Mouse (Mus musculus) embryonic facial prominence, embryonic 11.5 days (tissue): ENCODE data around the gene Mospd3. TPM values are rescaled to one million over a fixed set of nuclear protein-coding genes. Genes with fewer than 3 reads are reported as not detected.

Experiments
- ATAC-seq: fragments of 200-750 bp; cut with Nextera tagmentation; replicated peaks from 2 replicates; pipeline ENCODE4 v1.8.0; 2017; ENCODE audit warnings: low read depth; ENCODE audit not compliant: insufficient number of reproducible peaks, low FRiP score, low TSS enrichment
- DNase-seq: peaks from one replicate; pipeline ENCODE4 v3.0.0-alpha.2; 2015; ENCODE audit warnings: low spot score
- H3K27ac ChIP-seq: fragments of 300-500 bp; sonication (generic); replicated peaks from 2 replicates; pipeline ENCODE4 v1.5.1; 2014; ENCODE audit warnings: mild to moderate bottlenecking, low read depth, low read length, control low read depth
- H3K27me3 ChIP-seq: fragments of 300-500 bp; sonication (generic); 2 replicates; pipeline ENCODE4 v1.6.1; 2014; ENCODE audit warnings: mild to moderate bottlenecking, low read length, moderate library complexity, mixed read lengths; ENCODE audit not compliant: control insufficient read depth, insufficient read depth
- H3K36me3 ChIP-seq: fragments of 300-500 bp; sonication (generic); replicated peaks from 2 replicates; pipeline ENCODE4 v1.6.1; 2014; ENCODE audit warnings: low read depth, mild to moderate bottlenecking, low read length, moderate library complexity, mixed read lengths; ENCODE audit not compliant: control insufficient read depth, insufficient read depth
- H3K4me1 ChIP-seq: fragments of 300-500 bp; sonication (generic); 2 replicates; pipeline ENCODE4 v1.6.1; 2014; ENCODE audit warnings: low read length, mixed read lengths; ENCODE audit not compliant: control insufficient read depth, insufficient read depth
- H3K4me2 ChIP-seq: fragments of 300-500 bp; sonication (generic); 2 replicates; pipeline ENCODE4 v1.6.1; 2014; ENCODE audit warnings: low read depth, mild to moderate bottlenecking, control low read depth, low read length, moderate library complexity
- H3K4me3 ChIP-seq: fragments of 300-500 bp; sonication (generic); 2 replicates; pipeline ENCODE4 v1.5.1; 2014; ENCODE audit warnings: low read depth, low read length, control low read depth
- H3K9ac ChIP-seq: fragments of 300-500 bp; sonication (generic); replicated peaks from 2 replicates; pipeline ENCODE4 v1.6.1; 2014; ENCODE audit warnings: mild to moderate bottlenecking, control low read depth, low read length
- H3K9me3 ChIP-seq: fragments of 300-500 bp; sonication (generic); replicated peaks from 2 replicates; pipeline ENCODE4 v1.6.1; 2016; ENCODE audit warnings: mild to moderate bottlenecking, low read length, inconsistent platforms, mixed read lengths; ENCODE audit not compliant: control insufficient read depth
- WGBS: fragments of 180-500 bp; shearing (Covaris S2); extraction: QIAGEN DNeasy Blood & Tissue Kit; methylation state at CpG from one replicate; pipeline ENCODE4 v1.1.7; 2014; 5-methylcytosine and 5-hydroxymethylcytosine counted together
- polyA plus RNA-seq: library from polyadenylated mRNA; unstranded; fragments of >200 nt; fragmentation: Nextera tagmentation; extraction: Ambion mirVana; gene quantifications from 2 replicates; pipeline ENCODE4 v1.2.1, GENCODE M21; 2014

The Mospd3 gene
- polyA plus RNA-seq, 1 experiment from 2014 or later: 17.4 TPM

DNA sequence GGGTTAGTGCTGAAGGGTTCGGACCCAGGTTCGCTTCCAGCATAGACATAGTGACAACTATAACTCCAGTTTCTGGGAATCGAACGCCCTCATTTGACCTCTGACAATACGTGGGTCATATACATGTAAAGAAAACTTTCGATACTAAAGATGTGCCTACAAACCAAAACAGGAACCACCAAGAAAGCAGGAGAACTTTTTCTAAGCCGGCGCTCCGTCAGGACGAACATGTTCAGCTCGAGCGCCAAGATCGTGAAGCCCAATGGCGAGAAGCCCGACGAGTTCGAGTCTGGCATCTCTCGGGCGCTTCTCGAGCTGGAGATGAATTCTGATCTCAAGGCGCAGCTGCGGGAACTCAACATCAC is 489 bp upstream of the Mospd3 start:
- Histone ChIP-seq H3K36me3 (no peaks in the 10 kb centered on the region), H3K4me2 (peak overlapping the region; percentile 59), H3K4me1 (no peaks in the 10 kb centered on the region), H3K9me3 (no peaks in the 10 kb centered on the region), H3K27me3 (no peaks in the 10 kb centered on the region), H3K4me3 (peak overlapping the region; percentile 64), H3K9ac (peak overlapping the region; percentile 39), H3K27ac (no peak overlapping the region)
- DNase-seq: peak; percentile 58
- ATAC-seq: no peak
- 0% methylated on average over 22 of the region's 22 CpGs for WGBS

DNA sequence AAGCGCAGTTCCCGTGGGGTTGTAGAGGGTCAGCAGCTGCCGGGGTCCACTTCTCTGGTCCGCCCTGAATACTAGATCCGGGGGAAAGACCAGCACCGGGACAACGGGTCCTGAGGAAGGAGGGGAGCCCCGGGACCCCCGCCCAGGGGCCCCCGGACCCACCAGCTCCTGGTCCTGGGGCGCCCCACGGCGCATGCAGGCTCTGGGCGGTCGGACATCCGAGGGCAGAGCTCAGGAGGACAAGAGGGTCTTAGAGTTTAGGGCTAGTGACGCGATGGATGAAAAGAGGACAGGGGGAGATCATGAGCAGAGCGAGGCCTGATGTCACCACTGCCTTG is 608 bp downstream of the Mospd3 start:
- peak overlapping the region; percentile 64 for H3K4me3 ChIP-seq
- H3K4me1 ChIP-seq: no peaks in the 10 kb centered on the region
- no peaks in the 10 kb centered on the region for H3K27me3 ChIP-seq
- WGBS: 2% methylated on average over 19 of the region's 19 CpGs
- DNase-seq (peak; percentile 17), ATAC-seq (peak; percentile 71)
- no peaks in the 10 kb centered on the region for H3K9me3 ChIP-seq
- peak overlapping the region; percentile 61 for H3K9ac ChIP-seq
- no peak overlapping the region for H3K27ac ChIP-seq
- H3K36me3 ChIP-seq: no peaks in the 10 kb centered on the region
- peak overlapping the region; percentile 95 for H3K4me2 ChIP-seq

DNA sequence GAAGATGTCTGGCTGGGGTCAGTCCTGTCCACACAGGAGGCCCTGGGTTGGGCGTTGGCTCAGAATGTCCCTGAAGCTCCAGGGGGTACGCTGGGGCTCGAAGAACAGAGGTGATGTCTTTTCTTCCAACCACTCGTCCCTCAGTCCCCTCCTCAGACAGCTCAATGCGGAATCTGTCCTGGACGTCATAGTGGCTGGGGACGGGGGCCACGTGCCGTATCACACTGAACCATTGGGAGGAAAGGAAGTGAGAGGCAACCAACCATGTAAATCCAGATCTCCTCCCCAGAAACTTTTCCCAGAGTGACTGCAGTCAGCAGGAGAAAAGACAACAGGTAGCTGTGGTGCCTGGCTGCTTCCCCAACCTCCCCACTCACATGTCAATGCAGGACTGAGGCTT is 1.3 kb downstream of the Mospd3 start:
- DNase-seq (no peak), ATAC-seq (no peak)
- Histone ChIP-seq H3K27me3 (no peaks in the 10 kb centered on the region), H3K9me3 (no peaks in the 10 kb centered on the region), H3K4me3 (peak overlapping the region; percentile 64), H3K36me3 (no peaks in the 10 kb centered on the region), H3K4me2 (peak overlapping the region; percentile 95), H3K27ac (no peak overlapping the region), H3K9ac (peak overlapping the region; percentile 61), H3K4me1 (no peaks in the 10 kb centered on the region)
- WGBS: 54% methylated on average over 9 of the region's 9 CpGs

DNA sequence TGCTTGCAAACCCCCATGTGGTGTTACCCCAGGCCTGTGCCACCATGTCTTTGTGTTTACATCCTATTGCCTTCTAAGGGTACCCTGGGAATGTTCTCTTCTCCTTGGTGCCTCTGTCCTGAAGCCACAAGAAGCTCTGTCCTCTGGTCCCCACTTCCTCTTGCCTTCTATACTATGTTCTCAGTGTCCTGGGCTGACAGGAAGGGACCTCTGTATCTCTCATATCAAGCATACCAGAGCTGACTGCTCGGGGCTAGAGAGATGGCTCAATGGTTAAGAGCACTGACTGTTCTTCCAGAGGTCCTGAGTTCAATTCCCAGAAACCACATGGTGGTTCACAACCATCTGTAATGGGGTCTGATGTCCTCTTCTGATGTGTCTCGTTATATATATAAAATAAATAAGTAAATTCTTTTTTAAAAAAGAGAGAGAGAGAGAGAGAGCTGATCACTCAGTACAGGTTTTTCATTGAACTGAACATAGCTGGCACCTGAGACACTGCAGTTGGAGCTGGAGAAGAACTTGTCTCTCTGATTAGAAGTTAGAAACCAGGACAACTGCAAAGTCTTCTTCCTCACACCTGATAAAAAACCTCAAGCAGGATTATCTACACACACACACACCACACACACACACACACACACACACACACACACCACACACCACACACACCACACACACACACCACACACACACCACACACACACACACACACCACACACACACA is 2.6 kb downstream of the Mospd3 start:
- Histone ChIP-seq H3K27ac (no peak overlapping the region), H3K27me3 (no peaks in the 10 kb centered on the region), H3K9me3 (no peaks in the 10 kb centered on the region), H3K4me3 (no peak overlapping the region), H3K4me2 (no peak overlapping the region), H3K36me3 (no peaks in the 10 kb centered on the region), H3K9ac (no peak overlapping the region), H3K4me1 (no peaks in the 10 kb centered on the region)
- DNase-seq (no peak), ATAC-seq (no peak)
- 95% methylated on average over 2 of the region's 2 CpGs for WGBS

DNA sequence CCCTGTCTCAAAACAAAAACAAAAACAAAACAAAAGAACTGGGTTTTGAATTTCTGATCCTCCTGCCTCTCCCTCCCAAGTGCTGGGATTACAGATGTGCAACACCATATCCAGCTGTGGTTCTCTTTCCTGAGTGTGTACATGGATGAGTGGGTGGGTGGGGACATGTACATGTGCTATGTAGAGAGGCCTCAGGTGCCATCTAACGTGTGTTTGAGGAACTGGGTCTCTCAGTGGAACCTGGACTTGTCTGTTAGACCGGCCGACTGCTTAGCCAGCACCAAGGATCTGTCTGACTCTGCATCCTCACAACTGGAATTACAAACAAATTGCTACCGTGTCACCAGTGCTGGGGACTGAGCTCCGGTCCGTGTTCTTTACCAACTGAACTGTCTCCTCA is 3.2 kb downstream of the Mospd3 start:
- Histone ChIP-seq H3K4me2 (no peak overlapping the region), H3K36me3 (no peaks in the 10 kb centered on the region), H3K4me3 (no peak overlapping the region), H3K27ac (no peak overlapping the region), H3K9me3 (no peaks in the 10 kb centered on the region), H3K4me1 (no peaks in the 10 kb centered on the region), H3K9ac (no peak overlapping the region), H3K27me3 (no peaks in the 10 kb centered on the region)
- ATAC-seq (no peak), DNase-seq (no peak)
- 96% methylated on average over 6 of the region's 6 CpGs for WGBS

DNA sequence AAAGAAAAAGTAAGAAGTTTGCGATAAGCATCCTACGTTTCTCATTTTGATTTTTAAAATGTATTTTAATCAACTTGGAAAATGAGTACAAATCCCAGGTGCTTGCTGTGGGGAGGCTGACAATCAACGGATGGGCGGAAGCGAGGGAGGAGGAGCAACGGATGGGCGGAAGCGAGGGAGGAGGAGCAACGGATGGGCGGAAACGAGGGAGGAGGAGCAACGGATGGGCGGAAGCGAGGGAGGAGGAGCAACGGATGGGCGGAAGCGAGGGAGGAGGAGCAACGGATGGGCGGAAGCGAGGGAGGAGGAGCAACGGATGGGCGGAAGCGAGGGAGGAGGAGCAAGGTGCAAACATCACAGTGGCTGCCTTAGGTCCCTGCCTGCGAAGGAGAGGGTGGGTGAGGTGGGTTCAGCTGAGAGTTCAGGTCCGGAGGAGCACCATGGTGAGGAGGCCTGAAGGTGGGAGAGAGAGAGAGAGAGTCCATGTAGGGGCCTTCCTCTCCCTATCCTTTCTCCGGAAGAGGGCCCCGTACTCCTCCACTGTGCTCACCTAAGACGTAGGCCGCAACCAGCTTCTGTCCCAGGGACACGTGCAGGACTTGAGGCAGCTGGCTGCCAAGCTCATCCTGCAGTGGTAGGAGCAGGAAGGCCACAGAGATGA is 4.1 kb downstream of the Mospd3 start:
- peak overlapping the region; percentile 19; the same call in 1 of the 2 replicates for H3K4me2 ChIP-seq
- H3K36me3 ChIP-seq: no peaks in the 10 kb centered on the region
- no peaks in the 10 kb centered on the region for H3K27me3 ChIP-seq
- H3K4me3 ChIP-seq: no peak overlapping the region
- H3K9me3 ChIP-seq: no peaks in the 10 kb centered on the region
- DNase-seq (no peak), ATAC-seq (no peak)
- no peak overlapping the region for H3K9ac ChIP-seq
- no peaks in the 10 kb centered on the region for H3K4me1 ChIP-seq
- no peak overlapping the region for H3K27ac ChIP-seq
- WGBS: 31% methylated on average over 30 of the region's 30 CpGs

DNA sequence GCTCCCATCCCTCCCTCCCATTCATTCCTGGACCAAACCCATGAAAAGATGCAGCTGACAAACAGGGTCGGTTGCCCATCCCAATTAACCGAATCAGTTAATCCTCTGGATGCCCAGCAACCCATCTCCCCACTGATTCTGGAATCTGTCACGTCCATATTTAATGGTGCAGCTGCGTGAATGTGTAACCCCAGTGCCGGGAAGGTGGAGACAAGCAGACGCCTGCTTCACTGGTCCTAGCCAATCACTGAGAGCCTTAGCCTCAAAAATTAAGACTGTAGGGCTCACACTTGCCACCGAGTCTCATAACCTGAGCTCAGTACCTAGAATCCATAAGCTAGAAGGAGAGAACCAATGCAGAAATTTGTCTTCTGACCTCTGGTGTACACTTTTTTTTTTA is 4.9 kb downstream of the Mospd3 start:
- no peak overlapping the region for H3K4me3 ChIP-seq
- H3K4me1 ChIP-seq: no peaks in the 10 kb centered on the region
- H3K4me2 ChIP-seq: no peak overlapping the region
- WGBS: 82% methylated on average over 7 of the region's 7 CpGs
- no peaks in the 10 kb centered on the region for H3K36me3 ChIP-seq
- no peak overlapping the region for H3K9ac ChIP-seq
- H3K9me3 ChIP-seq: no peaks in the 10 kb centered on the region
- no peak for ATAC-seq
- no peak overlapping the region for H3K27ac ChIP-seq
- no peak for DNase-seq
- no peaks in the 10 kb centered on the region for H3K27me3 ChIP-seq

DNA sequence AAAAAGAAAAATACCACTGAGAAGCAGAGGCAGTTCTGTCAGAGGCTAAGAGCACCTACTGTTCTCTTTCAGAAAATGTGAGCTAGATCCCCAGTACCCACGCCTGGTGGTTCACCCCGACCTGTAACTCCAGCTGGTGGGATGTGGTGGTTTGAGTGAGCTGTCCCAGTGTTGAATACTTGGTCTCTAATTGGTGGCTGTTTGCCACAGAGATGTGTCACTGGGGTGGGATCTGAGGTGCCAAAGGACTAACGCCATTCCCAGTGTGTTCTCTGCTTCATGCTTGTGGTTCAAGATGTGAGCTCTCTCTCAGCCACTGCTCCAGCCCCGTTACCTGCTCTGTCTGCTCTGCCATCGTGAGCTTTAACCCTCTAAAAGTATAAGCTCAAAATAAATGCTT is 10.4 kb downstream of the Mospd3 start:
- no peaks in the 10 kb centered on the region for H3K27me3 ChIP-seq
- WGBS: 71% methylated on average over 5 of the region's 5 CpGs
- no peaks in the 10 kb centered on the region for H3K4me1 ChIP-seq
- no peak overlapping the region for H3K27ac ChIP-seq
- no peak for DNase-seq
- no peak overlapping the region for H3K4me2 ChIP-seq
- no peak overlapping the region for H3K9ac ChIP-seq
- no peak overlapping the region for H3K4me3 ChIP-seq
- no peak for ATAC-seq
- no peaks in the 10 kb centered on the region for H3K36me3 ChIP-seq
- H3K9me3 ChIP-seq: no peaks in the 10 kb centered on the region
